12 mouse cellular contexts compared by ENCODE assay signal in genomic region chr12:69190522-69190921, GRCm38 (mm10). TPM values are rescaled to one million over a fixed set of nuclear protein-coding genes. Genes with fewer than 3 reads are reported as not detected.
DNase-seq lines count a peak whose midpoint lies in the region; ATAC-seq and TF ChIP-seq lines count a peak whose summit lies in the region.
"Had no signal": no experiment of that assay in that cellular context is flagged by ENCODE, and none has a peak within 500 bp of the region (broad histone marks: within the 10 kb centered on the region; RNA-seq: fewer than 3 reads in every experiment).

No protein-coding gene starts in this region.

- H3K27me3 ChIP-seq in liver, postnatal 0 days (ENCODE audit: insufficient read depth, low read length), result no peaks in the 10 kb centered on the region
- no peaks in the 10 kb centered on the region for H3K27me3 ChIP-seq in liver, embryonic 12.5 days (replicated peaks)
- H3K27me3 ChIP-seq in limb, embryonic 10.5 days (ENCODE audit: low read depth, poor library complexity, severe bottlenecking), result no peaks in the 10 kb centered on the region

- peak; percentile 58 for TF ChIP-seq CTCF in liver, postnatal 0 days (IDR thresholded peaks at IDR 0.05; ENCODE audit: low read depth)

- no peak for TF ChIP-seq EP300 in liver, postnatal 0 days (IDR thresholded peaks at IDR 0.05; ENCODE audit: low read depth)

- no peak overlapping the region for H3K9ac ChIP-seq in liver, postnatal 0 days (replicated peaks)
- H3K9ac ChIP-seq in liver, embryonic 12.5 days, result no peak overlapping the region

- DNase-seq in heart, adult 11 months, result peak; percentile 52
- DNase-seq in heart, postnatal 4 days, result no peak
- no peak for DNase-seq in liver, postnatal 0 days
- DNase-seq in CD4-positive, CD25-positive, alpha-beta regulatory T cell, adult 2 months (ENCODE audit: low read depth, low spot score), result peak; percentile 19
- peak; percentile 20 for DNase-seq in limb, embryonic 10.5 days (ENCODE audit: low spot score)
- no peak for DNase-seq in adrenal gland, postnatal 25 days
- DNase-seq in frontal cortex, postnatal 10 days (ENCODE audit: low spot score in 2 of 2), result no peak
- DNase-seq: kidney, adult 9 months; lung, adult 18-20 months had no signal

- 89% methylated on average over 1 of the region's 1 CpGs for WGBS in liver, postnatal 0 days (ENCODE audit: insufficient replicate concordance)
- WGBS in liver, embryonic 12.5 days (ENCODE audit: insufficient replicate concordance), result 97% methylated on average over 1 of the region's 1 CpGs
- WGBS in limb, embryonic 10.5 days, result 98% methylated on average over 1 of the region's 1 CpGs

- no peak overlapping the region for H3K27ac ChIP-seq in liver, postnatal 0 days (ENCODE audit: low read depth)
- H3K27ac ChIP-seq in liver, embryonic 12.5 days, result no peak overlapping the region
- H3K27ac ChIP-seq in limb, embryonic 10.5 days, result no peak overlapping the region

- H3K4me1 ChIP-seq in liver, postnatal 0 days (ENCODE audit: insufficient read depth), result peaks cover 15% of the 10 kb centered on the region
- peaks cover 34% of the 10 kb centered on the region for H3K4me1 ChIP-seq in liver, embryonic 12.5 days
- H3K4me1 ChIP-seq in limb, embryonic 10.5 days, result peaks cover 7% of the 10 kb centered on the region

- ATAC-seq in liver, postnatal 0 days, result 0 out of 2 replicates have a peak, but pooled peaks have one; percentile 33
- ATAC-seq in liver, embryonic 12.5 days, result no peak
- ATAC-seq: forebrain, embryonic 14.5 days had no signal

- no peak overlapping the region for H3K4me3 ChIP-seq in liver, postnatal 0 days (ENCODE audit: low read depth, low read length)
- no peak overlapping the region for H3K4me3 ChIP-seq in liver, embryonic 12.5 days
- H3K4me3 ChIP-seq in limb, embryonic 10.5 days, result no peak overlapping the region
- H3K4me3 ChIP-seq: myocyte had no signal

- no peaks in the 10 kb centered on the region for H3K9me3 ChIP-seq in liver, postnatal 0 days (ENCODE audit: low read length)
- no peaks in the 10 kb centered on the region for H3K9me3 ChIP-seq in liver, embryonic 12.5 days (replicated peaks)
- no peaks in the 10 kb centered on the region for H3K9me3 ChIP-seq in limb, embryonic 10.5 days (replicated peaks)

- H3K4me2 ChIP-seq in liver, postnatal 0 days (ENCODE audit: low read depth, low read length), result no peak overlapping the region
- H3K4me2 ChIP-seq in liver, embryonic 12.5 days, result no peak overlapping the region

- peaks cover 10% of the 10 kb centered on the region for H3K36me3 ChIP-seq in liver, postnatal 0 days (replicated peaks; ENCODE audit: insufficient read depth, low read length)
- H3K36me3 ChIP-seq in liver, embryonic 12.5 days, result peaks cover 70% of the 10 kb centered on the region
- H3K36me3 ChIP-seq in limb, embryonic 10.5 days, result peaks cover 61% of the 10 kb centered on the region

RNA-seq across cellular contexts. Expression of gene Gm49383, which starts 6.4 kb away (rescaled TPM):
- 10 to 100 TPM in 1 of 2 experiments, 1 to 10 TPM in 1; 8.1 to 10.4 TPM for total RNA-seq in heart, postnatal 4 days (2021)
- 9.1 and 10.2 TPM in 2 replicates for polyA plus RNA-seq in liver, postnatal 0 days (2015; fragmentation: Nextera tagmentation; extraction: Ambion mirVana)
- polyA plus RNA-seq in liver, embryonic 12.5 days (2016; fragmentation: Nextera tagmentation; extraction: Ambion mirVana), result 28.5 and 29.0 TPM in 2 replicates
- 54.8 and 61.0 TPM in 2 replicates for polyA plus RNA-seq in limb, embryonic 10.5 days (2016; fragmentation: Nextera tagmentation; extraction: Ambion mirVana)
- 6.6 and 6.8 TPM in 2 replicates for total RNA-seq in adrenal gland, postnatal 25 days (2021)

RNA-seq across cellular contexts. Expression of gene Mgat2, which starts 6.6 kb away (rescaled TPM):
- 10 to 100 TPM; 34.3 to 35.1 TPM for total RNA-seq in heart, postnatal 4 days (2021)
- 23.1 and 25.0 TPM in 2 replicates for polyA plus RNA-seq in liver, postnatal 0 days (2015; fragmentation: Nextera tagmentation; extraction: Ambion mirVana)
- polyA plus RNA-seq in liver, embryonic 12.5 days (2016; fragmentation: Nextera tagmentation; extraction: Ambion mirVana), result 48.4 and 51.0 TPM in 2 replicates
- polyA plus RNA-seq in limb, embryonic 10.5 days (2016; fragmentation: Nextera tagmentation; extraction: Ambion mirVana), result 35.4 and 37.9 TPM in 2 replicates
- 48.4 and 54.3 TPM in 2 replicates for total RNA-seq in adrenal gland, postnatal 25 days (2021)

RNA-seq across cellular contexts. Expression of gene Rpl36al, which starts 6.6 kb away (rescaled TPM):
- 100 to 1,000 TPM; 310 to 323 TPM for total RNA-seq in heart, postnatal 4 days (2021)
- polyA plus RNA-seq in liver, postnatal 0 days (2015; fragmentation: Nextera tagmentation; extraction: Ambion mirVana), result 543 and 555 TPM in 2 replicates
- 797 and 813 TPM in 2 replicates for polyA plus RNA-seq in liver, embryonic 12.5 days (2016; fragmentation: Nextera tagmentation; extraction: Ambion mirVana)
- 536 and 653 TPM in 2 replicates for polyA plus RNA-seq in limb, embryonic 10.5 days (2016; fragmentation: Nextera tagmentation; extraction: Ambion mirVana)
- 574 and 660 TPM in 2 replicates for total RNA-seq in adrenal gland, postnatal 25 days (2021)

RNA-seq across cellular contexts. Expression of gene Dnaaf2, which starts 7.7 kb away (rescaled TPM):
- total RNA-seq in heart, postnatal 4 days (2021), result 1 to 10 TPM; 1.9 to 2.4 TPM
- 2.9 and 3.0 TPM in 2 replicates for polyA plus RNA-seq in liver, postnatal 0 days (2015; fragmentation: Nextera tagmentation; extraction: Ambion mirVana)
- 8.9 and 9.2 TPM in 2 replicates for polyA plus RNA-seq in liver, embryonic 12.5 days (2016; fragmentation: Nextera tagmentation; extraction: Ambion mirVana)
- 16.7 and 17.0 TPM in 2 replicates for polyA plus RNA-seq in limb, embryonic 10.5 days (2016; fragmentation: Nextera tagmentation; extraction: Ambion mirVana)
- 0.95 and 2.0 TPM in 2 replicates for total RNA-seq in adrenal gland, postnatal 25 days (2021)

RNA-seq across cellular contexts. Expression of gene Gm49384, which starts 13.5 kb away (rescaled TPM):
- total RNA-seq in heart, postnatal 4 days (2021), result 1 to 10 TPM; 8.4 to 10.0 TPM
- 8.3 and 9.5 TPM in 2 replicates for polyA plus RNA-seq in liver, postnatal 0 days (2015; fragmentation: Nextera tagmentation; extraction: Ambion mirVana)
- 28.6 and 29.3 TPM in 2 replicates for polyA plus RNA-seq in liver, embryonic 12.5 days (2016; fragmentation: Nextera tagmentation; extraction: Ambion mirVana)
- polyA plus RNA-seq in limb, embryonic 10.5 days (2016; fragmentation: Nextera tagmentation; extraction: Ambion mirVana), result 53.5 and 55.2 TPM in 2 replicates
- total RNA-seq in adrenal gland, postnatal 25 days (2021), result 5.4 and 6.9 TPM in 2 replicates

Comparison
In these comparisons a context has a peak if more than half of its experiments do, and no peak if none do; other contexts are left out.
1. DNase-seq: peak in heart, adult 11 months (single experiment), CD4-positive, CD25-positive, alpha-beta regulatory T cell, adult 2 months (single experiment) and limb, embryonic 10.5 days (single experiment); none in heart, postnatal 4 days (single experiment), liver, postnatal 0 days (single experiment), adrenal gland, postnatal 25 days (single experiment) and frontal cortex, postnatal 10 days (0 of 2).